Mouse (Mus musculus): ENCODE measurements around the gene Usp39. TPM values are rescaled to one million over a fixed set of nuclear protein-coding genes. Genes with fewer than 3 reads are reported as not detected.
A peak's percentile ranks its signal among the peaks of the same experiment; 100 is the strongest.

The Usp39 gene
- 10 to 100 TPM; 31.3 to 35.8 TPM for total RNA-seq (2021)

DNA sequence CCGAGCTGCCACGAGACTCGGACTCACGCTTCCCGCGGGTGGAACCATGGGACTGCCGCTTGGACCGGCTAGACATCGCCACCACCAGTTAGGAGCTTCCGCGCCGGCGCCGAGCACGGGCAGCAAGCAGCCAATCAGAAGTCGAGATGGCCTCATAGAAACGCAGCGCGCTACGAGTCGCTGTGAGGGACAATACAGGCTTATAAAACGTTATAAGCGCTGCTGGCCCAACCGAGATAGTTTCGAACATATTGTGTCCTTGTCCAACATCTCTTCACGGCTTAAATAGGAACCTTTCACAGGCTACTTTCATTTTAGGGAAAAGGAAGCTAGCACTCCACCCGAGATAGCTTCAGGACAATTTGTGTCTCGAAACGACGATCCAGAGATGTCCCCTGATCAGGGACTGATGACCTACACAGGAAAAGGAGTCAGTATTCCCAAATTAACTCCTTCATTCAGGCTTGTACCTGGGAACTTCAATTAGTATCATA, at the start of gene Usp39:
Gene Usp39 (minus strand): TSS at position 111 of the 494 bp plus-strand sequence.
- DNase-seq, result peak; percentile 90 to 92

GRCm38 (mm10) chr6:72392341-72392740, 47.4 kb upstream of the Usp39 start:
- DNase-seq, result no peak

DNA sequence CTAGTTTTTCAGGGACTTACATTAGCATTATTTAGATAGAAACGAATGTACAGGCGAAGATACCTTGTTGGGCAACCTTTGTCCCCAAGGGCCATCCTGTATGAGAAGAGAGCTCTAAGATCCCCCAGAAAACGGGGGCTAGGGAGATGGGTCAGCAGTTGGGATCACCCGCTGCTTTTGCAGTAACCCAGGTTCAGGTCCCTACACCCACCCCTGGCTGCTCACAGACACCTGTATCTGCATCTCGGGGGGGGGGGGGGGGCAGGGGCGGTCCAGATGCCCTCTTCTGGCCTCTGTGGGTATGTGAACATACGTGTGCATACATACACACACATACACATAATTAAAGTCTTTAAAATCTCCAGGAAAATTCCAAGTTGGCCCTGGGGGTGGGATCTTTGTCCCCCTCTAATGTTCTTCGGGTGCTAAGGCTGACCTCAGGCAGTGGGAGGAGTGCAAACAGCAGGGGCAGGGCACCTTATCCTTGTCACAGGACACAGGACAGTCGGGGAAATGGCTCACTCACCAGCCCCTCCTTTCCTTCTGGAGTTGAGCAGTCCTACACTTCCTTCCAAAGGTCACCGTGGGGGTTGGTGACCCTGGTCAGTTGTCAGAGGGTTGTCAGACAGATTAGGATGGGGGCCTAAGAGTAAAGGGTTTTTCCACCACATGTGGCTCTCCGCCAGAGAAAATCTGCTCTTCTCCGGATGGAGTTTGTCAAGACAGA, 46.0 kb upstream of the Usp39 start:
- DNase-seq, result no peak

- peak; percentile 45 to 48 for DNase-seq
Observed at GRCm38 (mm10) chr6:72389941-72390771, 45.2 kb upstream of the Usp39 start, which contains the start of gene Vamp8. Gene Vamp8 (minus strand): TSS chr6:72390703.

DNA sequence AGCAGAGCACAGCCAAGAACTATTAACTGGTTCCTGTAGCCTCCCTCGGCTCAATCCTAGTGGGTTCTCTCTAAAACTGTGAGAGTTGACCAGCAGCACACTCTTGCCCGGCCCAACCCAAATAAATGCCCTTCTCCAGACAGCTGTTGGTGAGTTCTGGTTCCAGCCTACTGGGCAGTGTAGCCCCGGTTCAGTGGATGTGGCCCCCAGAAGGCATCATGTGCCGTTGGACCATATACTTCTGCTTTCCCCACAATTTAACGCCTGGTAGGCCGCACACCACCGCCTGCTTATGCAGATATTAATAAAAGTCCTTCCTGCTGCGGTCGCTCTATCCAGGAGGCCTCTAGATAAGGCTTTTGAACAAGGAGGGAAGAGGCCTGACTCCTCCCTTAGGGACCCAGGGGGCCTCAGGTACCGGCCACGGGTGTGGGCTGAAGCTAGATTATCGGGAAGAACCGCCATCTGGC, 44.5 kb upstream of the Usp39 start:
- peak in 1 of 2 experiments; percentile 30 for DNase-seq

- no peak for DNase-seq
Observed at GRCm38 (mm10) chr6:72388791-72389329, 43.9 kb upstream of the Usp39 start.

- no peak for DNase-seq
Observed at GRCm38 (mm10) chr6:72388266-72388665, 43.3 kb upstream of the Usp39 start.

- DNase-seq, result no peak
Observed at GRCm38 (mm10) chr6:72387816-72388215, 42.8 kb upstream of the Usp39 start.

- no peak for DNase-seq
Observed at GRCm38 (mm10) chr6:72386561-72386960, 41.6 kb upstream of the Usp39 start.

- no peak for DNase-seq
Observed at GRCm38 (mm10) chr6:72385258-72385657, 40.3 kb upstream of the Usp39 start.

GRCm38 (mm10) chr6:72383952-72384351, 39.0 kb upstream of the Usp39 start:
- DNase-seq, result no peak

DNA sequence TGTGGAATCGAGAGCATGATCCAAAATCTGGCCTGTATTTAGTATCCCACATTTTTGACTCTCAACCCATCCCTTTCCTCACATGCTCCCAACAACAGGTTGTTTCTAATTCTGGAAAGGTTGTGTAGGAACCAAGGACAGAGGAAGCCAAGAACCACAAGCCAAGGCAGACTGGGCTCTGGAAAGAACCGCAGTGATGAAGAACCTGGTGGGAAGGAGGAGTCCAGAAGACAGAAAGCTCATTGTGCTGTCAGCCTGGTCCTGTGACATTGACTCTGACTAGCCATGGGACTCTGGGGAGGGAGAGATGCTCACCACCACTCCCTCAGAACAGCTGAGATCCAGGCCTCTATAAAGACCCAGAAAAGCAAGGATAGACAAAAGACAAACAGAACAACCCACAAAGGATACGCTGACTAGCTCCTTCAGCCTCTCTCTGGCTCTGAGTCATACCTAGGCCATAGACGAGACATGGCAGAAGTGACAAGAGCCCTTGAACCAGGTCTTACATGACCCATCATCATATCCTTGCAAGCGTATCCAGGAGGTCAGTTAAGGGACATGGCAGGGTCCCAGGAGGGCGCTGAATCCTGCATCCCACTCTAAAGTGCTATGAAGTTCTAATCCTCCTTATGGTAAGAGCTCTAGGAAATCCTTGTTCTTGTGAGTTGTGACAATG, 38.3 kb upstream of the Usp39 start:
- no peak for DNase-seq

DNA sequence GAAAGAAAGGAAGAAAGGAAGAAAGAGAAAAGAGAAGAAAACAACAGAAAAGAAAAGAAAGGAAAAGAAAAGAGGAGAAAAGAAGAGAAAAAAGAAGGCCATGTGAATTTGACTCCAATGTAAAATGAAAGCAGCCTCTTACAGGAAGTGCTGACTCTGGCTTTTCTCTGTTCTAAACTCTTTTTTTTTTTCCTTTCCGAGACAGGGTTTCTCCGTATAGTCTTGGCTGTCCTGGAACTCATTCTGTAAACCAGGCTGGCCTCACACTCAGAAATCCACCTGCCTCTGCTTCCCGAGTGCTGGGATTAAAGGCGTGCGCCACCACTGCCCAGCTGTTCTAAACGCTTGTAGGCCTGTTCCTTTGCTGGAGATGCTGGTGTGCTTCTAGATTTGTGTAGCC, 37.5 kb upstream of the Usp39 start:
- DNase-seq, result no peak

DNA sequence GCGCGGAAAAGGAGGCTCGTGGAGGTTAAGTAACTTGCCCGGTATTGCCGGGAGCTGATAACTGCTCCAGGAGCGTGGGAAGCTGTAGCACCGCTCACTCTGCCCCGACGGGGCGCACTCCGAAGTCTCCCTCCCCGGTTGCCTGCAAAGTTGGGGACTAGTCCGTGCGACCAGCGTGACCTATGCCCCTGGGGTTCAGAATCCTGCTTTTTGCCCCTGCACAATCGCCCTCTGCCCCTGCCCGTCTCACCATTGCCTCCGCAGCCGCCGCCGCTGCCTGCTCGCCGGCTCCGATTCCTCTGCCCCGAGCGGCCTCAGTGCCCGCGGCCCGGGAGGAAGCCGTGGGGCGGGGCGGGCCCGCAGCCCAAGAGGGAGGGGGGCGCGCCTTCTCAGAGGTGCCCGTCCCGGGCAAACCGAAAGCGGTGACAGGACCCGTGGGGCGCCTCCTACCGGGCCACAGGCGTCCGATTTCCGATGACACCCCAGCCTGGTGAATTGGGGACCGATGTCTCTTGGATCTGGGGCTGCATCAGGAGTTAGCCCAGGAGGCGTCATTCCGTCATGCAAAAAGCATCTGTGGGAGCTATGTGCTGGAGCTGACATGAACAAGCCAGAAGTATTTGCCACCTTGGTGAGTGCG, 35.3 kb upstream of the Usp39 start, which contains the start of gene Vamp5:
Gene Vamp5 (minus strand): TSS at position 338 of the 640 bp plus-strand sequence.
- no peak for DNase-seq

- DNase-seq, result no peak
Observed at GRCm38 (mm10) chr6:72379377-72380130, 34.6 kb upstream of the Usp39 start.

- no peak for DNase-seq
Observed at GRCm38 (mm10) chr6:72378510-72379234, 33.7 kb upstream of the Usp39 start.

DNA sequence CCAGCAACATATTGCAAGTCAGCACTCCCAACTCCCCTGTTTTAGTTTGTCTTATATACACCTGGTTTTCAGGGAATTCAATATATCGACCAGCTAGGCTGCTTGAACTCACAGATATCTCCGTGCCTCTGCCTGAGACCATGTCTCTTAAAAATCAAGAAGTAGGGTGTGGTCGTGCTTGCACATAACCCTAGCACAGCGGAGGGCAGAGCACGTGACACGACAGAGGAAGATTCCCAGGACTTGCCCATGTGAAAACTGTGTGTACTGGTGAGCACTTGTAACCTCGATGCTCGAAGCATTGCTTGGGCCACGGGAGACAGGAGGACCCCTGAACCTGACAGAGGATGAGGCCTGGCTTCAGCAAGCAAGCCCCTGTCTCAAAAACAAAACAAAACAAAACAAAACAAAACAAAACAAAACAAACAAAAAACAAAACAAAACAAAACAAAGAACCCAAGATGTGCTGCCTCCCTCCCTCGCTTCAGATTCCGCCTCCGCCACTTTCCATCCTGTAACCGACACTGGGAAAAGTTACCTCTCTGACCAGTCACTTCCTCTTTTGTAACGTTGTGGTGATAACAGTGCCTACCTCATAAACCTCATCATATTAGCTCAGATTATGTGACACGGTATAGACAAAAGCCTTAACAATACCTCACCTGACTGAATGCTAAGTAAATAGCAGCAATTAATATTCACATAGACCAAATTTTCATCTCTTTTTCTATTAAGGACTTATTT, 30.0 kb upstream of the Usp39 start:
- DNase-seq, result no peak

DNA sequence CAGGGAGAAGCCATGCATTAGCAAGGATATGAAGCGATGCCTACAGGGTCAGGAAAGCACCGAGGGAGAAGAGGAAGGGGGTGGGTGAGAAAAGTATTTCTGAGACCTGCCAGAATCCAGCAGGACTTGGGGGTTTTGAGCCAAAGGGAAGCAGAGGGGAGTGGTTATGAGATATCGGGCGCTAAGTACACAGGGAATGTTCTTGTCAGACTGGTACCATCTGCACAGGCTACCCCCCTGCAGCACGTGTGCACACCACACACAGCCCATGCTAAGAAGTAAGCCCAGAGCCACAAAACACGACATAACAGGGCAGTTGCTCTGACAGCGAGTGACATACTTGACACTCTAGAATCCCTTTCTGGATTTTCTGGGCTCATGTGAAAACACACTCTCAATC, 29.2 kb upstream of the Usp39 start:
- no peak for DNase-seq

DNA sequence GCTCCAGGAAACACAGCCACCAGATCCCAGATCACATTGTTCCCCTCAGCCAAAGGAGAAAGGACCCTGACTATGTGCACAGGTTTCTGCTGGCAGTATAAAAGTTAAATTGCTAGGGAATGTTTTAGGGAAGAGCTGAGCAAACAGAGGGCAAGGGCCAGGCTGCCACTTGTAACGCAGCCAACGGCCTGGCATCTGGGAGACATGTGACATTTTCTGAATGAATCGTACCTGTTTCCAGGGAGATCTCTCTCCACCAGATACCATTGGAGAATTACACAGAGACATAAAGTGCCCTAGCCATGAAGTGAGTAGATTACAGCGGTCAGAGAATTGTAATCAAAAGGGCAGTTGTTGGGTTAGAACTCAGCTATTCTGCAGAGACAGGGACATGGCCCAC, 28.2 kb upstream of the Usp39 start:
- DNase-seq, result no peak

- no peak for DNase-seq
Observed at GRCm38 (mm10) chr6:72371571-72371970, 26.6 kb upstream of the Usp39 start.
